Mouse (Mus musculus): ENCODE measurements at regions not wholly inside any gene's neighbourhood (a gene's known extent, or its start where the extent isn't known, plus 50 kb on each side); places are given as distances from the start of the nearest gene placed in this dataset.

GRCm38 (mm10) chr4:7145756-7146155 lies 1093.1 kb downstream of the Car8 start:
- Histone ChIP-seq H3K27ac (ENCODE audit: low read length) (no peak overlapping the region), H3K27me3 (ENCODE audit: control insufficient read depth, insufficient read depth, low read length) (no peaks in the 10 kb centered on the region), H3K4me2 (ENCODE audit: low read depth, low read length) (no peak overlapping the region), H3K9ac (ENCODE audit: low read length) (no peak overlapping the region), H3K36me3 (ENCODE audit: control insufficient read depth, insufficient read depth, low read length) (no peaks in the 10 kb centered on the region), H3K4me1 (ENCODE audit: control insufficient read depth, insufficient read depth, low read length) (no peaks in the 10 kb centered on the region), H3K9me3 (replicated peaks; ENCODE audit: control insufficient read depth, low read length) (no peaks in the 10 kb centered on the region), H3K4me3 (replicated peaks; ENCODE audit: low read length) (no peak overlapping the region)
- no peak for ATAC-seq (ENCODE audit: insufficient read depth, low FRiP score)
- 37% methylated on average over 2 of the region's 2 CpGs for WGBS

DNA sequence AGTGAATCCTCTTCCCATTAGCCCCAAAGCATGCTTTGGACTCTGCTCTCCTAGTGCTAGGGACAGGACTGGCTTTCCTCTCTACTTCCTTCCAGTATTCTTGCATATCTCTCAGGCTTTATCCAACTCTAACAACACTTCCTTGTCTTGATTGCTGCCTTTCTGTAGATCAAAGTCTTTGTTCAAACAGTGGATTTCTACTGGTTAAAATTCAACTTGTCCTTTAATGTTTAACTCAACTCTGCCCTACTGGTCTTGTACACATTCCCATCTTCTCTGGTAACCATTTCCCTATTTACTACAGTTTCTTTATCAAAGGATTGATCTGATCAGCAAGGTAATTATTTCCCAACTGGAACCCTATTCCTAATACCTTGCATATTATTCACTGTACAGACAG lies 1094.6 kb downstream of the Car8 start:
- Histone ChIP-seq H3K4me2 (ENCODE audit: low read depth, low read length) (no peak overlapping the region), H3K36me3 (ENCODE audit: control insufficient read depth, insufficient read depth, low read length) (no peaks in the 10 kb centered on the region), H3K9ac (ENCODE audit: low read length) (no peak overlapping the region), H3K4me1 (ENCODE audit: control insufficient read depth, insufficient read depth, low read length) (no peaks in the 10 kb centered on the region), H3K27ac (ENCODE audit: low read length) (no peak overlapping the region), H3K27me3 (ENCODE audit: control insufficient read depth, insufficient read depth, low read length) (no peaks in the 10 kb centered on the region), H3K4me3 (replicated peaks; ENCODE audit: low read length) (no peak overlapping the region), H3K9me3 (replicated peaks; ENCODE audit: control insufficient read depth, low read length) (no peaks in the 10 kb centered on the region)
- ATAC-seq (ENCODE audit: insufficient read depth, low FRiP score) = peak; percentile 85

GRCm38 (mm10) chr4:7143676-7144075 lies 1095.2 kb downstream of the Car8 start:
- WGBS = 61% methylated on average over 2 of the region's 2 CpGs
- Histone ChIP-seq H3K4me1 (ENCODE audit: control insufficient read depth, insufficient read depth, low read length) (no peaks in the 10 kb centered on the region), H3K9ac (ENCODE audit: low read length) (no peak overlapping the region), H3K36me3 (ENCODE audit: control insufficient read depth, insufficient read depth, low read length) (no peaks in the 10 kb centered on the region), H3K4me2 (ENCODE audit: low read depth, low read length) (no peak overlapping the region), H3K27me3 (ENCODE audit: control insufficient read depth, insufficient read depth, low read length) (no peaks in the 10 kb centered on the region), H3K4me3 (replicated peaks; ENCODE audit: low read length) (no peak overlapping the region), H3K9me3 (replicated peaks; ENCODE audit: control insufficient read depth, low read length) (no peaks in the 10 kb centered on the region), H3K27ac (ENCODE audit: low read length) (0 out of 2 replicates have a peak overlapping the region, but pooled peaks have one; percentile 46)
- ATAC-seq (ENCODE audit: insufficient read depth, low FRiP score) = no peak

GRCm38 (mm10) chr4:7142781-7143180 lies 1096.1 kb downstream of the Car8 start:
- Histone ChIP-seq H3K9me3 (replicated peaks; ENCODE audit: control insufficient read depth, low read length) (no peaks in the 10 kb centered on the region), H3K4me1 (ENCODE audit: control insufficient read depth, insufficient read depth, low read length) (no peaks in the 10 kb centered on the region), H3K27me3 (ENCODE audit: control insufficient read depth, insufficient read depth, low read length) (no peaks in the 10 kb centered on the region), H3K9ac (ENCODE audit: low read length) (no peak overlapping the region), H3K4me3 (replicated peaks; ENCODE audit: low read length) (no peak overlapping the region), H3K36me3 (ENCODE audit: control insufficient read depth, insufficient read depth, low read length) (no peaks in the 10 kb centered on the region), H3K27ac (ENCODE audit: low read length) (no peak overlapping the region), H3K4me2 (ENCODE audit: low read depth, low read length) (no peak overlapping the region)
- no peak for ATAC-seq (ENCODE audit: insufficient read depth, low FRiP score)
- WGBS = 71% methylated on average over 6 of the region's 6 CpGs

DNA sequence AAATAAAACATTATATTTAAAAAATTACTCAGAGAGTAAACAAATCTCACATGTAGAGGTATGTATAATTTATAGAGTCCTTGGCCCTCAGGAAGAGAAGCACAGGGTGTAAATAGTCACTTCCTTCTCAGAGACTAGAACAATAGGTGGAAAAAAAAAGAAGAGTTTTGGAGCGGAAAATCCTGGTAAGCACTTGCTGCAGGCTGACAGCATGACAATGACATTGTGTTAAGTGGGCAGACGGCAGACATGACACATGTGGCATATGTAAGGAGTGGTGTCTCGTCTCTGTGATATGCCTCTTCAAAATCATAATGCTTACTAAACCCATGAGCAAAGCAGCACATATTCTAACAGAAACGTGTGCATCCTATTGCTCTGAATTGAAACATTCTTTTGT lies 1126.7 kb downstream of the Car8 start:
- Histone ChIP-seq H3K9ac (ENCODE audit: low read length) (no peak overlapping the region), H3K4me3 (replicated peaks; ENCODE audit: low read length) (no peak overlapping the region), H3K9me3 (replicated peaks; ENCODE audit: control insufficient read depth, low read length) (no peaks in the 10 kb centered on the region), H3K4me2 (ENCODE audit: low read depth, low read length) (no peak overlapping the region), H3K27me3 (ENCODE audit: control insufficient read depth, insufficient read depth, low read length) (no peaks in the 10 kb centered on the region), H3K27ac (ENCODE audit: low read length) (no peak overlapping the region), H3K36me3 (ENCODE audit: control insufficient read depth, insufficient read depth, low read length) (no peaks in the 10 kb centered on the region), H3K4me1 (ENCODE audit: control insufficient read depth, insufficient read depth, low read length) (no peaks in the 10 kb centered on the region)
- ATAC-seq (ENCODE audit: insufficient read depth, low FRiP score) = no peak
- WGBS = 39% methylated on average over 4 of the region's 4 CpGs

DNA sequence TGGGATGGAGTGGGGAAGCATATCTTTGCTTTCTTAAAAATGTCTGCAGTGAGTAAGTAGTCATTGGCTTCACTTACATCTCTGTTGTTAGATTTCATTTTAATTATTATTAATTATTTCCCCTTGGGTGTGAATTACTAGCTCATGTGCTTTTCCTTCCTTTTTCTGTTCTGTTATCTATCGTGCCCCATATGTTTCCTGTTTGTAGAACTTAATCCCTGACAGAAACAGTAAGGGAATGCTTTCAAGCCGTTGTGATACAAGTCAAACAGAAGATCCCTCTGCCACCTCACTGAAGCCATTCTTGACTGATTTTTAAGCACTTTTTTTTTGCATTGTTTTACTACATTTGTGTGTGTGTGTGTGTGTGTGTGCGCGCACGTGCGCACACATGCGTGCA lies 1145.9 kb downstream of the Car8 start:
- no peak for ATAC-seq (ENCODE audit: insufficient read depth, low FRiP score)
- Histone ChIP-seq H3K4me3 (replicated peaks; ENCODE audit: low read length) (no peak overlapping the region), H3K4me1 (ENCODE audit: control insufficient read depth, insufficient read depth, low read length) (no peaks in the 10 kb centered on the region), H3K9ac (ENCODE audit: low read length) (no peak overlapping the region), H3K36me3 (ENCODE audit: control insufficient read depth, insufficient read depth, low read length) (no peaks in the 10 kb centered on the region), H3K4me2 (ENCODE audit: low read depth, low read length) (no peak overlapping the region), H3K27ac (ENCODE audit: low read length) (no peak overlapping the region), H3K27me3 (ENCODE audit: control insufficient read depth, insufficient read depth, low read length) (no peaks in the 10 kb centered on the region), H3K9me3 (replicated peaks; ENCODE audit: control insufficient read depth, low read length) (no peaks in the 10 kb centered on the region)
- WGBS = 74% methylated on average over 7 of the region's 7 CpGs

DNA sequence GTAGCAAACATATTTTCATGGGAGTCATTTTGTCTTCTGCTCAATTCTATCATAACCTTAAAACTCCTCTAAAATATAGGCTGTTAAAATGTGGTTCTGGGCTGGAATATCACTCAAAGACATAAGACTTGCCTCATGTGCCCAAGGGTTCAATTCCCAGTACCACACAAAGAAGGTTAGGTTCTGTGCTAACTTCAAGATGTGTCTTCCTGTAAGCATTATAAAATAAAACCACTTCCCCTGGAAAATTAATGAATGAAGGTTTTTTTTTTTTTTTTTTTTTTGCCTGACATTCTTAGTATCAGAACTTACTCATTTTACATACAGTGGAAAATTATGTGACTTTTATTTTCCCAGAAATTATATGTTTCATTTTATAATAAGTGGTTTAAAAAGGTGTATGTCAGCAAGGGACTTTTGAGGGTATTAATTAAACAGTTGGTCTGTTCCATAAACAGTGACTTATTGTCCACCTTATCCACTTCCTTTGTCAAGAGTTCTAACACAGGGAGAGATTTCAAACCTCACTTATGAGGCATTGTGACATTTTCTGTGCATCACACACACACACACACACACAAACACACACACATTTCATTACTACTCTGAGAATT lies 1147.5 kb downstream of the Car8 start:
- H3K27ac ChIP-seq (ENCODE audit: low read length) = no peak overlapping the region
- no peak overlapping the region for H3K4me2 ChIP-seq (ENCODE audit: low read depth, low read length)
- no peaks in the 10 kb centered on the region for H3K27me3 ChIP-seq (ENCODE audit: control insufficient read depth, insufficient read depth, low read length)
- no peaks in the 10 kb centered on the region for H3K4me1 ChIP-seq (ENCODE audit: control insufficient read depth, insufficient read depth, low read length)
- no peak overlapping the region for H3K4me3 ChIP-seq (replicated peaks; ENCODE audit: low read length)
- no peaks in the 10 kb centered on the region for H3K36me3 ChIP-seq (ENCODE audit: control insufficient read depth, insufficient read depth, low read length)
- ATAC-seq (ENCODE audit: insufficient read depth, low FRiP score) = no peak
- H3K9me3 ChIP-seq (replicated peaks; ENCODE audit: control insufficient read depth, low read length) = no peaks in the 10 kb centered on the region
- H3K9ac ChIP-seq (ENCODE audit: low read length) = no peak overlapping the region

All from stomach, embryonic 16.5 days (tissue).